Mouse (Mus musculus) mammary gland, adult 2 months (tissue): ENCODE data around the gene Il20. TPM values are rescaled to one million over a fixed set of nuclear protein-coding genes. Genes with fewer than 3 reads are reported as not detected.

ENCODE experiments used
- polyA plus RNA-seq: library from polyadenylated mRNA; depleted of rRNA; stranded (reverse); fragments of >200 nt; gene quantifications from 2 replicates; pipeline ENCODE4 v1.2.3, GENCODE M21; 2012; ENCODE audit warnings: low replicate concordance; rRNA removed

The Il20 gene
- not detected in 2 replicates for polyA plus RNA-seq

DNA sequence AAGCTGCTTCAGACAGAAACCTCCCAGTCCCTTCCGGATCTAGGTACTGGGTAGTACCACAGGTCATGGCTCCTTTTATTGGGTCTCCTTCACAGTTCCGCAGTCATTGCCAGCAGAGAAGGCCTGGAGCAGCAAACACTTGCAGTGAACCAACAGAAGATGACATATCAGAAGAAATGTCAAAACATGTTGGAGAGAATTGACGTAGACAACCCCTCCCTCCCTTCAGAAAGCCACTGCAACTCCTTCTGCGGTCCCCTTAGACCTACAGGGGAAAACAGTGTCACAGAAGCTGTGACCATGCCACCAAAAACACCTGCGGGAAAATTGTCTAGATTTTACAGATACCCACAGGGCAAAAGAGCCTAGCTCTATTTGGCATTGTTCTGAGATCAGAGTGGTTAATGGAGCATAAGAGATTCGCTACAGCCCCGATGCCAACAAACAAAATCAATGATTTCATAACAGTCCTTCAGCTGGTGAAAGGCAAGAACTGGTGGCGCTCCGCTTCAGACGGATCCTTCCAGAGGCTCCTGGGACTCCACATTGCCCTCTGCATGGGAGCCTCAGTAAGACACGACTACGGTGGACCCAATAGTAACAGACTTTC is at the start of gene Il20:
TSS of gene Il20 (minus strand) at position 51 of the 610 bp plus-strand sequence.

DNA sequence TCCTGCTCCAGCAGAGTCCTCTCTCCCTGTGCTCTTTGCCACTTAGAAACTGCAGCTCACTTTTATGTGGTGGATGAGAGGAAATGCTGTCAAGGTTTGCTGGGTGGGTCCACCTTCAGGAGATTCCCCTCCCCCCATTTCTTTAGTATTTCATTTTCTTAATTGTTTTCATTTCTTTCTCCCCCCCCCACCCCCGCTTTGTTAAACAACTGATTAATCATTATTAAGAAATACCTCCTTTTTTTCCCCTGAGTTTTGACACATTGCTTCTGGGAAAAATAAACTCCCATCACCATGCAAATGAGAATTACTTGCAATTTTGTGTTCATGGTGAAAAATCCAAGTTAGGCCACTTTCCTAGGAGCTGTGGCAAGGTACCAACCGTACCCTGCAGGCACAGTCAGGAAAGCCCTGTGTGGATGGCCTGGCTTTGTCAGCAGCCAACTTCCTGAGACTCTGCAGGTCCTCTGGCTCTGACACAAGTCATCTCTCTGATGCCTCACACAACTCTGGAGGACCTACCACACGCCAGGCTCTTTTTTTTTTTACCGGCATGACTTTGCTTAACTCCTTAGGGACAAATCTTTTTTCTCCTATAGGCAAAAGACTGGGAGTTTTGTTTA is 28.9 kb upstream of the Il20 start, which contains the start of gene Il19:
TSS of gene Il19 (minus strand) at position 51 of the 623 bp plus-strand sequence.

DNA sequence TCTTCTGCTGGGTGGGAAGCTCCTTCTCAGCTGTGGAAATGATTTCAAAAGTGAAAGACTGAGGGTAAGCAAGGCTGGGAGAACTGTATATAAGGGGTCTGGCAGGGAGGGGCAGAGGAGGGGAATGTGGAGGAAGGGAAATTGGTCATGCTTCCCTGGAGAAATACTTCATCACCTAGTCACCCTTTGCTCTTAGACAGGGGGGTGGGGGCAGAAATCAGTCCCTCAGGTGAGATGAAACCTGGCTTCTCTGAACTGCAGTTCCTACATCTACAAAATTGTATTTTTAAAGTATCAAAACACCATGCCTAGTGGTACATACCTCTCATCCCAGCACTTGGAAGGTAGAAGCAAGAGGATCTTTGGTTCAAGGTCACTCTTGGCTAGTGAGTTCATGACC is 23.9 kb downstream of the Il20 start, which contains the start of gene Il24:
TSS of gene Il24 (minus strand) at position 101 of the 400 bp plus-strand sequence.

DNA sequence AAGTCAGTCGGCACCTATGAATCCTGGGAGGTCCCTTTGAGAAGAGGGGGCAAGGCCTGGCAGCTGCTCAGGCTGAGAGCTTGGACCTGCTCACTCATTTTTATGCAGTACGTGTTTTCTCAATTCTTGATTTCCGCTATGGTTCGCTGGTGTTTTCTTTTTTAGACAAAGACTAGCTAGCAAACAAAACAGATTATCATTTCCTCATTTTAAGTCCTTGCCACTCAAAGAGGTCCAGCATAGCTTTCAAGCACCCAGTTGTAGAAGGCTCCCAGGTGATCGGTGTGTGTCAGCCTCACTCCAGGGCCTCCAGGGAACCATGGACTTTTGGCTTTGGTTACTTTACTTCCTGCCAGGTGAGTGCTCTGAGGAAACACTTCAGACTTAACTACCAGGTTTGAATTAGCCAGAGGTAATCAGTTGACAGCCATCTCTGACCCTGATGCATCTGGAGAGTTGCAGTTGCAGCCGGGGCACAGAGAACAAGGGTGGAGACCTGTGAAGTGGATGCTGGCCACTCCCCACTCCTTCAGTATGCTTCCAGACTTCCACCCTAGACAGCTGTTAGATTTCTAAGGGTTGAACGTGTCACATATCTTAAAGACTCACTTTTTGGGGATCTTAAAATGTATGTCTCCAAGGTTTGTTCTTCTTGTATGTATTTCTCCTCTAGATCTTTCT is 45.6 kb downstream of the Il20 start, which contains the start of gene Fcmr:
TSS of gene Fcmr (plus strand) at position 129 of the 681 bp plus-strand sequence.

Other genes starting within 250 kb of the Il20 start
- 0.63 TPM in 1 of 2 replicates, not detected in the other for gene C4bp, start 249.8 kb downstream of the Il20 start, polyA plus RNA-seq
- 0.26 TPM in 1 of 2 replicates, not detected in the other for gene Gm29427, start 195.7 kb downstream of the Il20 start, polyA plus RNA-seq
- 2.0 and 2.2 TPM in 2 replicates for gene Yod1, start 194.1 kb downstream of the Il20 start, polyA plus RNA-seq
- gene Pfkfb2, start 182.2 kb downstream of the Il20 start, polyA plus RNA-seq: 5.2 and 10.7 TPM in 2 replicates
- 2.1 and 2.6 TPM in 2 replicates for gene AA986860, start 179.5 kb downstream of the Il20 start, polyA plus RNA-seq
- gene Fcamr, start 110.5 kb downstream of the Il20 start, polyA plus RNA-seq: 0.47 and 0.62 TPM in 2 replicates
- 0.47 and 0.91 TPM in 2 replicates for gene Pigr, start 84.8 kb downstream of the Il20 start, polyA plus RNA-seq
- 115 and 291 TPM in 2 replicates for gene Fcmr, start 45.8 kb downstream of the Il20 start, polyA plus RNA-seq
- gene Il24, start 24.0 kb downstream of the Il20 start, polyA plus RNA-seq: not detected in 2 replicates
- not detected in 2 replicates for gene Il19, start 28.7 kb upstream of the Il20 start, polyA plus RNA-seq
- gene Il10, start 108.4 kb upstream of the Il20 start, polyA plus RNA-seq: 0.29 and 0.68 TPM in 2 replicates
- 95.0 and 132 TPM in 2 replicates for gene Mapkapk2, start 186.4 kb upstream of the Il20 start, polyA plus RNA-seq
- 0.98 and 1.3 TPM in 2 replicates for gene Dyrk3, start 226.9 kb upstream of the Il20 start, polyA plus RNA-seq
- gene Eif2d, start 241.7 kb upstream of the Il20 start, polyA plus RNA-seq: 24.8 and 36.6 TPM in 2 replicates